Mouse (Mus musculus) lung, postnatal 0 days (tissue): ENCODE results near the gene Oxld1. TPM values are rescaled to one million over a fixed set of nuclear protein-coding genes. Genes with fewer than 3 reads are reported as not detected.

Experiments
- ATAC-seq: fragments of 200-750 bp; cut with Nextera tagmentation; 2 replicates; pipeline ENCODE4 v1.8.0; 2017; ENCODE audit warnings: moderate library complexity
- DNase-seq: peaks from one replicate; pipeline ENCODE4 v3.0.0-alpha.2; 2016; ENCODE audit warnings: low spot score
- H3K27ac ChIP-seq: fragments of 300-500 bp; sonication (generic); 2 replicates; pipeline ENCODE4 v1.5.1; 2014; ENCODE audit warnings: antibody characterized with exemption, mild to moderate bottlenecking, low read length, mixed read lengths
- H3K27me3 ChIP-seq: fragments of 300-500 bp; sonication (generic); replicated peaks from 2 replicates; pipeline ENCODE4 v1.6.1; 2014; ENCODE audit warnings: low read length, mixed read lengths; ENCODE audit not compliant: insufficient read depth
- H3K36me3 ChIP-seq: fragments of 300-500 bp; sonication (generic); 2 replicates; pipeline ENCODE4 v1.6.1; 2014; ENCODE audit warnings: low read length, mixed read lengths; ENCODE audit not compliant: insufficient read depth
- H3K4me1 ChIP-seq: fragments of 300-500 bp; sonication (generic); 2 replicates; pipeline ENCODE4 v1.6.1; 2014; ENCODE audit warnings: antibody characterized with exemption, low read depth, low read length, mixed read lengths; ENCODE audit not compliant: insufficient read depth
- H3K4me2 ChIP-seq: fragments of 300-500 bp; sonication (generic); replicated peaks from 2 replicates; pipeline ENCODE4 v1.6.1; 2014; ENCODE audit warnings: low read depth, mild to moderate bottlenecking, low read length, moderate library complexity, mixed read lengths
- H3K4me3 ChIP-seq: fragments of 300-500 bp; sonication (generic); 2 replicates; pipeline ENCODE4 v1.5.1; 2014; ENCODE audit warnings: low read depth, low read length
- H3K9ac ChIP-seq: fragments of 300-500 bp; sonication (generic); replicated peaks from 2 replicates; pipeline ENCODE4 v1.6.1; 2014; ENCODE audit warnings: low read depth, mild to moderate bottlenecking
- H3K9me3 ChIP-seq: fragments of 300-500 bp; sonication (generic); 2 replicates; pipeline ENCODE4 v1.6.1; 2016; ENCODE audit warnings: low read length, mixed read lengths
- CTCF ChIP-seq: IDR thresholded peaks from 2 replicates; pipeline ENCODE4 v1.5.1; 2016; ENCODE audit warnings: antibody characterized with exemption, mild to moderate bottlenecking
- EP300 ChIP-seq: IDR thresholded peaks from 2 replicates; pipeline ENCODE4 v1.6.1; 2016; ENCODE audit warnings: antibody characterized with exemption, mild to moderate bottlenecking, control low read depth
- whole genome bisulfite sequencing: fragments of 180-500 bp; shearing (Covaris S2); extraction: QIAGEN DNeasy Blood & Tissue Kit; methylation state at CpG from one replicate; pipeline ENCODE4 v1.1.7; 2014; 5-methylcytosine and 5-hydroxymethylcytosine counted together
- polyA plus RNA-seq: library from polyadenylated mRNA; unstranded; fragments of >200 nt; fragmentation: Nextera tagmentation; extraction: Ambion mirVana; gene quantifications from 2 replicates; pipeline ENCODE4 v1.2.1, GENCODE M21; 2015

Gene Oxld1
- polyA plus RNA-seq, 1 experiment from 2014 or later: 18.9 TPM

GRCm38 (mm10) chr11:120492024-120492877 lies 34.4 kb upstream of the Oxld1 start:
- Histone ChIP-seq H3K4me1 (peaks cover 9% of the 10 kb centered on the region), H3K9me3 (no peaks in the 10 kb centered on the region), H3K27ac (peak overlapping the region; percentile 71), H3K36me3 (peaks cover 22% of the 10 kb centered on the region), H3K27me3 (no peaks in the 10 kb centered on the region), H3K9ac (peak overlapping the region; percentile 57), H3K4me2 (peak overlapping the region; percentile 98), H3K4me3 (peak overlapping the region; percentile 76)
- 1% methylated on average over 45 of the region's 48 CpGs for WGBS
- peak; percentile 56 for TF ChIP-seq CTCF
- TF ChIP-seq EP300: no peak
- DNase-seq (peak; percentile 70), ATAC-seq (peak; percentile 44)

- DNase-seq (peak; percentile 96), ATAC-seq (peak; percentile 90)
- Histone ChIP-seq H3K4me1 (peaks cover 9% of the 10 kb centered on the region), H3K36me3 (peaks cover 18% of the 10 kb centered on the region), H3K9ac (peak within 1 kb of the TSS; percentile 57), H3K27me3 (no peaks in the 10 kb centered on the region), H3K9me3 (no peaks in the 10 kb centered on the region), H3K27ac (peak within 1 kb of the TSS; percentile 71), H3K4me3 (peak within 1 kb of the TSS; percentile 76), H3K4me2 (peak within 1 kb of the TSS; percentile 98)
- no peak for TF ChIP-seq CTCF
- no peak for TF ChIP-seq EP300
- WGBS: under 1% methylated on average over 26 of the region's 35 CpGs
These were observed 33.6 kb upstream of the Oxld1 start, which contains the start of gene Slc25a10 for GRCm38 (mm10) chr11:120491317-120492023. Gene Slc25a10, plus strand, starts transcription at chr11:120491840.

- 0 out of 2 replicates have a peak overlapping the region, but pooled peaks have one; percentile 98 for H3K4me2 ChIP-seq
- H3K27ac ChIP-seq: peak overlapping the region; percentile 71; the same call in 1 of the 2 replicates
- WGBS: 32% methylated on average over 4 of the region's 4 CpGs
- no peaks in the 10 kb centered on the region for H3K9me3 ChIP-seq
- DNase-seq (peak; percentile 29), ATAC-seq (no peak)
- H3K36me3 ChIP-seq: peaks cover 9% of the 10 kb centered on the region
- no peak overlapping the region for H3K9ac ChIP-seq
- H3K27me3 ChIP-seq: no peaks in the 10 kb centered on the region
- H3K4me1 ChIP-seq: peaks cover 9% of the 10 kb centered on the region
- H3K4me3 ChIP-seq: no peak overlapping the region
- TF ChIP-seq CTCF (peak; percentile 32; the same call in 1 of the 2 replicates), EP300 (no peak)
These were observed 32.6 kb upstream of the Oxld1 start for GRCm38 (mm10) chr11:120490291-120491046.

- DNase-seq (peak; percentile 96), ATAC-seq (peak; percentile 29)
- no peak overlapping the region for H3K27ac ChIP-seq
- H3K27me3 ChIP-seq: no peaks in the 10 kb centered on the region
- no peak overlapping the region for H3K4me3 ChIP-seq
- peak; percentile 92 for TF ChIP-seq CTCF
- no peak for TF ChIP-seq EP300
- no peaks in the 10 kb centered on the region for H3K9me3 ChIP-seq
- H3K36me3 ChIP-seq: no peaks in the 10 kb centered on the region; the same call in 1 of the 2 replicates
- H3K9ac ChIP-seq: no peak overlapping the region
- 62% methylated on average over 4 of the region's 4 CpGs for WGBS
- no peak overlapping the region for H3K4me2 ChIP-seq
- H3K4me1 ChIP-seq: peaks cover 9% of the 10 kb centered on the region
These were observed 31.3 kb upstream of the Oxld1 start for GRCm38 (mm10) chr11:120489054-120489761.

GRCm38 (mm10) chr11:120488516-120488915 lies 30.6 kb upstream of the Oxld1 start:
- Histone ChIP-seq H3K4me1 (peaks cover 9% of the 10 kb centered on the region), H3K9me3 (no peaks in the 10 kb centered on the region), H3K4me3 (no peak overlapping the region), H3K27ac (no peak overlapping the region), H3K9ac (no peak overlapping the region), H3K4me2 (no peak overlapping the region), H3K36me3 (no peaks in the 10 kb centered on the region; the same call in 1 of the 2 replicates), H3K27me3 (no peaks in the 10 kb centered on the region)
- TF ChIP-seq CTCF (no peak), EP300 (no peak)
- no peak for DNase-seq
- WGBS: 74% methylated on average over 4 of the region's 4 CpGs
- ATAC-seq: no peak
